Mouse (Mus musculus): Measurements from ENCODE around the gene Dlx1.

Dlx1 gene

DNA sequence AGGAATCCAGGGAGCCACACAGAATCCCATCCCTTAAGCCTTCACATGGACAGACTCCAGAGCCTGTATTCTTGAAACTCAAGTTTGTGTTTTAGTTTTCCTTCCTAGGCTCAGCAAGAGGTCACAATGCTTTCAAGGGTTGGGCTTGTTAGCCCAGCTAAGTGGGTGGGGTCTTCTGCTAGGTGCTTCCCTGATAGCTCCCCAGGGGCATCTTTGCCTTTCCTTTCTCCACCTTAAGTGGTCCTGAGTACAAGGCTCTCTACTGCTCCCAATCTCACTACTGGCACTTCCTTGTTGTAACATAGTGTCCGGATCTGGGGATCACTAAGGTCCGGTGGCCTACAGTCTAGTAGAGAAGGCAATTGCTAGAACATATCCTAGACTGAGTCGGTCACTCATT lies 22.4 kb downstream of the Dlx1 start:
- Histone ChIP-seq H3K36me3 (ENCODE audit: control insufficient read depth, insufficient read depth, low read length, poor library complexity, severe bottlenecking) (no peaks in the 10 kb centered on the region), H3K27me3 (ENCODE audit: control insufficient read depth, insufficient read depth, low read length, poor library complexity, severe bottlenecking) (no peaks in the 10 kb centered on the region; the same call in 1 of the 2 replicates)
- DNase-seq (ENCODE audit: low read depth, low spot score) = no peak

DNA sequence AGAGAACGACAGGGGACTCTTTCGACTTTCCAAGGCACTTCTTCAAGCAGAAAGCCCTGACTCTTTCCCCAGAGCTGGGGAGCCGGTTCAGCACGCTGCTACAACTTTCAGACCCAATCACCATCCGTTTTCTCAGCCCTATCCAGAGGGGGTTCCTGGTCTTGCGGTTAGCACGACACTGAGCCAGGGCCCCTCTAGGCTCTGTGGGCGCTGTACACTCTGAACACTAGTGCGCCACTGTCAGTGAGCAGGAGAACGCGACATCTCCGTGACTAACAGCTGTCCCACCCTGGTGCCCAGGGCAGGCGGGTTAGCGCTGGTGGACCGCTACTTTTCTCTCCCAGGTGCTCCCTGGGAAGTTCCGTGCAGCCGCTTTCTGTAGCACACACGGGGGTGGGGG lies 23.8 kb downstream of the Dlx1 start:
- DNase-seq (ENCODE audit: low read depth, low spot score) = no peak
- no peaks in the 10 kb centered on the region for H3K36me3 ChIP-seq (ENCODE audit: control insufficient read depth, insufficient read depth, low read length, poor library complexity, severe bottlenecking)
- no peaks in the 10 kb centered on the region for H3K27me3 ChIP-seq (ENCODE audit: control insufficient read depth, insufficient read depth, low read length, poor library complexity, severe bottlenecking)

DNA sequence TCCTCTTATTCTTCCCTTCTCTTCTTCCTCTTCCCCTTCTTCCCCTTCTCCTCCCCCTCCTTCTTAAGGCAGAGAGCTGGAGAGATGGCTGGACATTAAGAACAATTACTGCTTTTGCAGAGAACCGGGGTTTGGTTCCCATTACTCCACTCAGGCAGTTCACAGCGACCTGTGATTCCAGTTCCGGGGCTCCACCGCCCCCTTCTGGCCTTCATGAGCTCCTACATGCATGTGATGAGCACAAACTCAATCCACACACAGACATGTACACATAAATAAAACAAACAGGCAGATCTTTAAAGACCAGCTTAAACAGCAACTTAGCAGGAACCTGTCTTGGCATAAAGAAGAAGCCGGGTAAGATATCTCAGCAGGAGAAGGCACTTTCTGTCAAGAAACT lies 28.2 kb downstream of the Dlx1 start:
- no peak for DNase-seq (ENCODE audit: low read depth, low spot score)
- Histone ChIP-seq H3K36me3 (ENCODE audit: control insufficient read depth, insufficient read depth, low read length, poor library complexity, severe bottlenecking) (no peaks in the 10 kb centered on the region), H3K27me3 (ENCODE audit: control insufficient read depth, insufficient read depth, low read length, poor library complexity, severe bottlenecking) (no peaks in the 10 kb centered on the region)

DNA sequence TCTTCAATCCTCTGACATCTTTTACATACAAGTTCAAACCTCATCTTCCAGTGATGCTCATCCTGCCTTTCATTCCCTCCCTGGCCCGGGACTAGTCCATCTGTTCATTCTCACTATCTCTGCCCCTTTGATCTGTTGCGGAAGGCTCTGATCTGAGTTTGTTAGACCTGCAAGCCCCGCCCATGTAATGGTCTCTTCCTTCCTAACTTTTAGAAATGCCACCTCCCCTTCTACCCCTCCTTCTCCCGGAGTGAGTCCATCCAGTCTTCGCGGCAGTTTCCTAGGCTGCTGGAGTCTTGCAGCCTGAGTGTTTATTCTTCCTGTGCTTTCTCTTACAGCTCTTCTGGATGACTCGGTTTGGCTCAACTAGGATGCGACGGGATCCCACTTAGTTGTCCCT lies 38.6 kb downstream of the Dlx1 start:
- no peaks in the 10 kb centered on the region; the same call in 1 of the 2 replicates for H3K27me3 ChIP-seq (ENCODE audit: control insufficient read depth, insufficient read depth, low read length, poor library complexity, severe bottlenecking)
- no peaks in the 10 kb centered on the region for H3K36me3 ChIP-seq (ENCODE audit: control insufficient read depth, insufficient read depth, low read length, poor library complexity, severe bottlenecking)
- DNase-seq (ENCODE audit: low read depth, low spot score) = no peak

DNA sequence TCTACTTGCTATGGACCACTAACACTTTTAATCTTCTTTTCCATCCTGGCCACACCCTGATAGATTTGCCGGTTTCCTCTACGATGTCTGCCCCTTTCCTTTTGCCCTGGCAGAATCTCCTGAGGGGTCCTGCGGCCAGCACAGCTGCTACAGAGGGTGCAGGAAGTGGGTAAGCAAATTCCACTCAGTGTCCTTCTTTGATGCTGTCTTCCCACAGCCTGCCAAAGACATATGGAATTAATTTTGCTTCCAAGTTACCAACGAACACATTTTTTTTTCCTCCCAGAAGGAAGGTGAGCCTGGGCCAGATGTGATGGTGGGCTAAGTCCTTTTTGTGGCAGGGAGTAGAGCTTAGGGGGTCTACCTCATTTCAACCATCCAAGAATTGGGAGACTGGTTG lies 45.8 kb downstream of the Dlx1 start:
- Histone ChIP-seq H3K36me3 (ENCODE audit: control insufficient read depth, insufficient read depth, low read length, poor library complexity, severe bottlenecking) (no peaks in the 10 kb centered on the region), H3K27me3 (ENCODE audit: control insufficient read depth, insufficient read depth, low read length, poor library complexity, severe bottlenecking) (no peaks in the 10 kb centered on the region)
- DNase-seq (ENCODE audit: low read depth, low spot score) = no peak

DNA sequence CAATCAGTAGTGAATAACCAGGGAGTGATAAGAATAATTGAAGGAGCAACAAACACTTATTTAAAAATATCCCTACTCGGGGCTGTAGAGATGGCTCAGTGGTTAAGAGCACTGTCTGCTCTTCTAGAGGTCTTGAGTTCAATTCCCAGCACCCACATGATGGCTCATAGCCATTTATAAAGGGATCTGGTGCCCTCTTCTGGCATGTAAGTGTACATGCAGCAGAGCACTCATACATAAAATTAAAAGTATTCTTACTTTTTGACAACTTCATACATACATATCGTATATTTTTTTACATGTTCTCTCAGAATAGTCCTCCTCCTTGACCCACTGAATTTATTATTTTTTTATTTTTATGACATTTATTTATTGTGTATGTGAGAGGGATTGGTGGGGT lies 49.1 kb downstream of the Dlx1 start:
- no peak for DNase-seq (ENCODE audit: low read depth, low spot score)
- Histone ChIP-seq H3K27me3 (ENCODE audit: control insufficient read depth, insufficient read depth, low read length, poor library complexity, severe bottlenecking) (no peaks in the 10 kb centered on the region), H3K36me3 (ENCODE audit: control insufficient read depth, insufficient read depth, low read length, poor library complexity, severe bottlenecking) (no peaks in the 10 kb centered on the region)

DNA sequence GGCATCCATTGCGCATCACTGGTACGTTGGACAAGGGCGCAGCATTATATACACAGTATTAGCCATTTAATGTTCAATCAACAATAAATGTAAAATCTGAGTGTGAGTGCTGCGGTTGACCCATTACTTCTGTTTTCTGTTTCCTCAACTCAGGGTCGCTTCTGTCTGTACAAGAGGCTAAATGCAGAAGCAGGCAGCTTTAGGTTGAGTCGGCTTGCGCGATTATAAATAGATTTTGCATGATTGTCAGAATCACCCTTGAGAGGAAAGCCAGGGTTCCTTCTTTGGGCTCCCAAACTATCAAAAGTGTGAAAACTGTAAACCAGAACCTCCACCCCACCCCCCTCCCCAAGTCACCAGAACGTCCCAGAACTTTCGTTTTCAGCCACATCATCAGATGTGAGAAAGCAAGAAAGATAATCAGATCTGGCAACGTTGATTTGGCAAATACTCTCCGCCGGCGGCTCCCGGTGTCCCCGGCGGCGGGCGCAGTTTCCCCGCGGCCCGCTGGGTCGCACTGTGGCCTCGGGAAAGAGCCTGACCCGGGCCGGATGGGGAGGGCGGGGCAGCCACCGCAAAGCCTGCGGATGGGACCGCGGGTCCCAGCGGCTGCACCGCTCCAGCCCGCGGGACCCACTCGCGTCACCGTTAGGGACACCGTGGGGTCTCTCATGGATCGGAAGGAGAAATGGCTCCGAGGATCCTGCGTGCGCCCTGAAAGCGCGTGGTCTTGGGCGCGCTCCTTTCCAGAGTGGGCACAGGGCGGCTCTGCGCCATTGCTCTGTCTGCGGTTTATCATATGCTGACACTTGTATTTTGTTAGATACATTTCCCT lies 52.9 kb downstream of the Dlx1 start:
- Histone ChIP-seq H3K27me3 (ENCODE audit: control insufficient read depth, insufficient read depth, low read length, poor library complexity, severe bottlenecking) (no peaks in the 10 kb centered on the region), H3K36me3 (ENCODE audit: control insufficient read depth, insufficient read depth, low read length, poor library complexity, severe bottlenecking) (no peaks in the 10 kb centered on the region)
- peak; percentile 54 for DNase-seq (ENCODE audit: low read depth, low spot score)

DNA sequence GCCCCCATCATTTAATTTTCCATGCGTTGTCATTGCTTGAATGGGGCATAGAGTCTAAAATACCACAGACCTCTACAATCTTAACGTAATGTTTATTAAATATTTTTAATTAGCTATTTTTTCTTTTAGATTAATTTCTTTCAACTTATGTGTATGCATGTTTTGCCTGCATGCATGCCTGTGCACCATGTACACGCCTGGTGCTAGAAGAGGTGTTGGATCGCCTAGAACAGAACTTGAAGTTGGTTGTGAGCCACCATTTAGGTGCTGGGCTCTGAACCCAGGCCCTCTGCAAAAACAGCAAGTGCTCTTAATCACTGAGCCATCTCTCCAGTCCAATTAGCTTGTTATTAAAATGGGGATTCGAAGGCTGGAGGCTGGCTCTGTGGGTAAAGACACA lies 53.6 kb downstream of the Dlx1 start:
- Histone ChIP-seq H3K27me3 (ENCODE audit: control insufficient read depth, insufficient read depth, low read length, poor library complexity, severe bottlenecking) (no peaks in the 10 kb centered on the region), H3K36me3 (ENCODE audit: control insufficient read depth, insufficient read depth, low read length, poor library complexity, severe bottlenecking) (no peaks in the 10 kb centered on the region)
- no peak for DNase-seq (ENCODE audit: low read depth, low spot score)
